Mouse (Mus musculus) brain, adult 10 weeks (tissue): ENCODE results near the gene Otulin. TPM values are rescaled to one million over a fixed set of nuclear protein-coding genes. Genes with fewer than 3 reads are reported as not detected.

ENCODE experiments used
- polyA plus RNA-seq: library from polyadenylated mRNA; stranded (reverse); fragments of 350-450 nt; fragmentation: Illumina TruSeq; extraction: RNeasy Lipid Tissue Mini Kit (QIAGEN cat#74804); gene quantifications from one replicate; pipeline ENCODE4 v1.2.3, GENCODE M21; 2015; ENCODE audit warnings: low read depth, low replicate concordance

Otulin gene
- polyA plus RNA-seq: 20.3 TPM

GRCm38 (mm10) chr15:27630601-27631383 lies at the start of gene Otulin:
TSS of gene Otulin (minus strand) at chr15:27630693.

Other genes starting within 250 kb of the Otulin start
- gene Ank, start 164.0 kb downstream of the Otulin start, polyA plus RNA-seq: 167 TPM
- gene Otulinl, start 50.9 kb upstream of the Otulin start, polyA plus RNA-seq: 29.4 TPM